Mouse (Mus musculus) embryonic facial prominence, embryonic 13.5 days (tissue): ENCODE measurements at regions not wholly inside any gene's neighbourhood (a gene's known extent, or its start where the extent isn't known, plus 50 kb on each side); places are given as distances from the start of the nearest gene placed in this dataset.

ENCODE experiments used
- ATAC-seq: fragments of 200-750 bp; cut with Nextera tagmentation; 2 replicates; pipeline ENCODE4 v1.8.0; 2017; ENCODE audit warnings: low read depth; ENCODE audit not compliant: insufficient number of reproducible peaks, insufficient read depth, low FRiP score, low TSS enrichment
- H3K27ac ChIP-seq: fragments of 300-500 bp; sonication (generic); 2 replicates; pipeline ENCODE4 v1.5.1; 2015; ENCODE audit warnings: moderate library complexity, mild to moderate bottlenecking, inconsistent platforms
- H3K27me3 ChIP-seq: fragments of 300-500 bp; sonication (generic); 2 replicates; pipeline ENCODE4 v1.6.1; 2015; ENCODE audit warnings: mild to moderate bottlenecking, inconsistent platforms
- H3K36me3 ChIP-seq: fragments of 300-500 bp; sonication (generic); 2 replicates; pipeline ENCODE4 v1.6.1; 2015; ENCODE audit warnings: mild to moderate bottlenecking, inconsistent platforms
- H3K4me1 ChIP-seq: fragments of 300-500 bp; sonication (generic); 2 replicates; pipeline ENCODE4 v1.6.1; 2015; ENCODE audit warnings: inconsistent platforms
- H3K4me2 ChIP-seq: fragments of 300-500 bp; sonication (generic); 2 replicates; pipeline ENCODE4 v1.6.1; 2015; ENCODE audit warnings: moderate library complexity, mild to moderate bottlenecking, inconsistent platforms
- H3K4me3 ChIP-seq: fragments of 300-500 bp; sonication (generic); 2 replicates; pipeline ENCODE4 v1.5.1; 2015; ENCODE audit warnings: mild to moderate bottlenecking, inconsistent platforms
- H3K9ac ChIP-seq: fragments of 300-500 bp; sonication (generic); 2 replicates; pipeline ENCODE4 v1.6.1; 2015; ENCODE audit warnings: mild to moderate bottlenecking, inconsistent platforms
- H3K9me3 ChIP-seq: fragments of 300-500 bp; sonication (generic); 2 replicates; pipeline ENCODE4 v1.6.1; 2016; ENCODE audit warnings: inconsistent platforms
- WGBS: fragments of 180-500 bp; shearing (Covaris S2); methylation state at CpG from one replicate; pipeline ENCODE4 v1.1.7; 2015; ENCODE audit warnings: mixed read lengths; 5-methylcytosine and 5-hydroxymethylcytosine counted together

- H3K36me3 ChIP-seq: no peaks in the 10 kb centered on the region
- 74% methylated on average over 7 of the region's 7 CpGs for WGBS
- no peak for ATAC-seq
- H3K4me1 ChIP-seq: peaks cover 12% of the 10 kb centered on the region
- H3K4me2 ChIP-seq: no peak overlapping the region
- H3K9me3 ChIP-seq: no peaks in the 10 kb centered on the region
- H3K9ac ChIP-seq: no peak overlapping the region
- no peak overlapping the region for H3K4me3 ChIP-seq
- H3K27ac ChIP-seq: no peak overlapping the region
- peaks cover 4% of the 10 kb centered on the region; the same call in 1 of the 2 replicates for H3K27me3 ChIP-seq
Measured at GRCm38 (mm10) chr5:119984206-119984605, 132.1 kb upstream of the Rbm19 start.

- no peak overlapping the region for H3K9ac ChIP-seq
- no peaks in the 10 kb centered on the region for H3K36me3 ChIP-seq
- H3K4me3 ChIP-seq: no peak overlapping the region
- no peak for ATAC-seq
- H3K27ac ChIP-seq: no peak overlapping the region
- H3K9me3 ChIP-seq: no peaks in the 10 kb centered on the region
- peaks cover 4% of the 10 kb centered on the region for H3K27me3 ChIP-seq
- 76% methylated on average over 3 of the region's 3 CpGs for WGBS
- H3K4me1 ChIP-seq: no peaks in the 10 kb centered on the region
- H3K4me2 ChIP-seq: no peak overlapping the region
Measured at GRCm38 (mm10) chr5:119992130-119992529, 124.1 kb upstream of the Rbm19 start.

- no peak for ATAC-seq
- Histone ChIP-seq H3K9ac (no peak overlapping the region), H3K27ac (no peak overlapping the region), H3K36me3 (no peaks in the 10 kb centered on the region), H3K27me3 (no peaks in the 10 kb centered on the region; the same call in 1 of the 2 replicates), H3K9me3 (no peaks in the 10 kb centered on the region), H3K4me1 (no peaks in the 10 kb centered on the region), H3K4me2 (no peak overlapping the region), H3K4me3 (no peak overlapping the region)
- WGBS: 77% methylated on average over 1 of the region's 1 CpGs
Measured at GRCm38 (mm10) chr5:119995726-119996125, 120.5 kb upstream of the Rbm19 start.

- Histone ChIP-seq H3K9me3 (no peaks in the 10 kb centered on the region), H3K27ac (no peak overlapping the region), H3K4me1 (no peaks in the 10 kb centered on the region), H3K4me2 (no peak overlapping the region), H3K9ac (no peak overlapping the region), H3K36me3 (no peaks in the 10 kb centered on the region), H3K4me3 (no peak overlapping the region), H3K27me3 (no peaks in the 10 kb centered on the region)
- 76% methylated on average over 6 of the region's 6 CpGs for WGBS
- no peak for ATAC-seq
Measured at GRCm38 (mm10) chr5:120005696-120006469, 110.4 kb upstream of the Rbm19 start.

DNA sequence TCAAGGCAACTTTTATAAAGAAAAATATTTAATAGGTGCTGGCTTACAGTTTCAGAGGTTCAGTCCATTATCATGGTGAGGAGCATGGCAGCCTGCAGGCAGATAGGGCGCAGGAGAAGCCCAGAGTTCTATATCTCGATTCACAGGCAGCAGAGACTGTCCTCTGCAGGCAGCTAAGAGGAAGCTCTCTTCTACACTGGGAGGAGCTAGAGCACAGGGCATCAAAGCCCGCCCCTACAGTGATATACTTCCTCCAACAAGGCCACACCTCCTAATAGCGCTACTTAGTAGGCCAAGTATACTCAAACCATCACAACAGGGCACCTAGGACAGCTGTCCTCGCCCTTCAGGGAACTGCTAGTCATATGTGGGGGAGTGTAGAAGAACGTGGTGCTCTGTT is 108.5 kb upstream of the Rbm19 start:
- Histone ChIP-seq H3K4me3 (no peak overlapping the region), H3K9me3 (no peaks in the 10 kb centered on the region), H3K9ac (no peak overlapping the region), H3K36me3 (no peaks in the 10 kb centered on the region), H3K4me2 (no peak overlapping the region), H3K27me3 (no peaks in the 10 kb centered on the region), H3K4me1 (no peaks in the 10 kb centered on the region), H3K27ac (no peak overlapping the region)
- 68% methylated on average over 6 of the region's 6 CpGs for WGBS
- ATAC-seq: no peak

GRCm38 (mm10) chr5:120008306-120008705 is 108.0 kb upstream of the Rbm19 start:
- 87% methylated on average over 9 of the region's 9 CpGs for WGBS
- Histone ChIP-seq H3K4me1 (no peaks in the 10 kb centered on the region), H3K27me3 (no peaks in the 10 kb centered on the region), H3K9me3 (no peaks in the 10 kb centered on the region), H3K4me3 (no peak overlapping the region), H3K9ac (no peak overlapping the region), H3K27ac (no peak overlapping the region), H3K4me2 (no peak overlapping the region), H3K36me3 (no peaks in the 10 kb centered on the region)
- ATAC-seq: no peak

DNA sequence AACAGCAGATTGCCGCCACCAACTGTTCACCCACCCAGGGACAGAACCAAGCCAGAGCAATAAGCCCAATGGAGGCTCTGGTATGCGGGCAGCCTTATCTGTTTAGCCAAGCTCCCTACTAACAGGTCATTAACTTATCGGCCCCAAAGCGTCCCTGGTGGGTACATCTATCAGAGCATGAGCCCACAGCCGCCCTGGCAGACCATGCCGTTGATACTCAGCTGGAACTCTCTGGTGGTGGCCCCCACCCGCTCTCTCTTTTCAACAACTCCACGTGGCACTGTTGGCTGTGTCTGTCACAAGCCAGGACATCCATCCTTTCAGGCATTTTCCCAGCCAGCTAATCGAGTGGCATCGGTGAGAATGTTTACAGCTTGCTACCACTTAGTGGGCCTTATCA is 100.8 kb upstream of the Rbm19 start:
- no peaks in the 10 kb centered on the region for H3K27me3 ChIP-seq
- ATAC-seq: no peak
- WGBS: 77% methylated on average over 10 of the region's 10 CpGs

DNA sequence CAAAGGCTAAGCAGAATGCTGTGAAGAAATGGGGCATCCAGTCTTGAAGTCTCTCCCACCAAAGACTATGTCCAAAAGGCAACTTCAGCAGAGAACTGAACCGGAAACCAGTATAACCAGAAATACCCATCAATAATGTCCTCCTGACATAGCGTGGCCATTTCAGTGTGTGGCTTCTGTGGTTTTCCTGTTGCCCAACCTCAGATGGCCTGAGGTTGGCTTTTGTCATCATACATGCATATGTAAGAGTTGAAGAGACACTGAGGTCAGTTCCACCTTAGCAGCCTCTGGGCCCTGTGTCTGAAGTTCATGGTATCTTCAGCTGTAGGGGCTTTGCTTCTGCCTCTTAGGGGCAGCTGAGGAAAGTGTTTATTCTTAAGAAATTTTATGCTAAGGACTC is 98.1 kb upstream of the Rbm19 start:
- ATAC-seq: no peak

More for the DNA sequence above, 100.8 kb upstream of the Rbm19 start:
- H3K27ac ChIP-seq: no peak overlapping the region
- H3K4me2 ChIP-seq: no peak overlapping the region
- no peak overlapping the region for H3K9ac ChIP-seq
- H3K9me3 ChIP-seq: no peaks in the 10 kb centered on the region
- H3K36me3 ChIP-seq: no peaks in the 10 kb centered on the region
- H3K4me1 ChIP-seq: no peaks in the 10 kb centered on the region
- H3K4me3 ChIP-seq: no peak overlapping the region

DNA sequence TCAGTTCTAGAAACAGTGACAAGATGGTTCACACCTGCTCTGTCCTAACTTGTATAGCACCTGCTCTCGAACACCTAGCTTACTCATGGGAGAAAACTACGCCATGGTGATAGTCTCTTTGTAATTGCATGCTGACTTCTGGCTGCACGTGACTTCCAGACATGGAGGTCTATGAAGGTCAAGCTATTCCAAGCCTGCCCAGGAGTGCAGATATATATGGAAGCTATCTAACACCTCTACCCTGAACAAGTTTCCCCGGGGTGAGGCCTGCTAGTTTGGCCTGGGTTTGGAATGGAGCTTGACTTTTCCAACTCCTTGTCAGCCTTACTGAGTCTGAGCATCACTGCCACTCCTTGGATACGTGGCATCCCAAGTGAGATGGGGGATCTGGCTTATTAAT is 95.5 kb upstream of the Rbm19 start:
- H3K4me2 ChIP-seq: no peak overlapping the region
- no peak overlapping the region for H3K27ac ChIP-seq
- H3K9me3 ChIP-seq: no peaks in the 10 kb centered on the region
- no peak overlapping the region for H3K4me3 ChIP-seq
- WGBS: 80% methylated on average over 5 of the region's 5 CpGs
- ATAC-seq: no peak
- no peaks in the 10 kb centered on the region; the same call in 1 of the 2 replicates for H3K27me3 ChIP-seq
- no peak overlapping the region for H3K9ac ChIP-seq
- peaks cover 10% of the 10 kb centered on the region for H3K4me1 ChIP-seq
- no peaks in the 10 kb centered on the region for H3K36me3 ChIP-seq

More for the DNA sequence above, 98.1 kb upstream of the Rbm19 start:
- no peaks in the 10 kb centered on the region for H3K9me3 ChIP-seq
- no peaks in the 10 kb centered on the region for H3K4me1 ChIP-seq
- 87% methylated on average over 2 of the region's 2 CpGs for WGBS
- no peak overlapping the region for H3K4me2 ChIP-seq
- H3K4me3 ChIP-seq: no peak overlapping the region
- no peaks in the 10 kb centered on the region; the same call in 1 of the 2 replicates for H3K27me3 ChIP-seq
- H3K27ac ChIP-seq: no peak overlapping the region
- H3K36me3 ChIP-seq: no peaks in the 10 kb centered on the region
- H3K9ac ChIP-seq: no peak overlapping the region

- WGBS: 94% methylated on average over 5 of the region's 5 CpGs
- H3K36me3 ChIP-seq: no peaks in the 10 kb centered on the region
Measured at GRCm38 (mm10) chr5:120022276-120022675, 94.0 kb upstream of the Rbm19 start.

DNA sequence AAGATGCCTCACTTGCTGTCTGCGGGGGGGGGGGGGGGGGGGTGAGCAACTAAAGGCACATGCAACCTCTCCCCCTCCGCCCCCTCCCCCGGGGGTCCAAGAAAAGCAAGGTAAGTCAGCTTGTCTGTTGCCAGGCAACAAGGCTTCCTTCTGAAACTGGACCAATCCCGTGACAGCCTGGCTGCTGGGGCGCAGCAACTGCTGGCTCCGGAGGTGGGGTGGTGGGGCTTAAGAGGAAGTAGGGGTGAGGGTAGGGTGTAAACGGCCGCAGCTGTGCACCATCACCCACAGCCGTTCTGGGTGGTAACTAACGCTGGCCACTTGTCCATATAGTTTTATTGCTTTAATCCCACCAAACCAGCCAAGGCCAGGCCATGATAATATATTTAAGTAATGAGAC is 92.2 kb upstream of the Rbm19 start:
- Histone ChIP-seq H3K9me3 (no peaks in the 10 kb centered on the region), H3K36me3 (no peaks in the 10 kb centered on the region), H3K4me3 (no peak overlapping the region), H3K4me1 (peaks cover 10% of the 10 kb centered on the region), H3K4me2 (peak overlapping the region; percentile 25), H3K9ac (no peak overlapping the region), H3K27me3 (peaks cover 6% of the 10 kb centered on the region), H3K27ac (no peak overlapping the region)
- ATAC-seq: no peak
- WGBS: under 1% methylated on average over 9 of the region's 10 CpGs

More at GRCm38 (mm10) chr5:120022276-120022675, 94.0 kb upstream of the Rbm19 start:
- Histone ChIP-seq H3K9me3 (no peaks in the 10 kb centered on the region), H3K4me1 (peaks cover 10% of the 10 kb centered on the region), H3K9ac (no peak overlapping the region), H3K4me3 (no peak overlapping the region), H3K27me3 (no peaks in the 10 kb centered on the region; the same call in 1 of the 2 replicates), H3K27ac (no peak overlapping the region), H3K4me2 (no peak overlapping the region)
- ATAC-seq: no peak

DNA sequence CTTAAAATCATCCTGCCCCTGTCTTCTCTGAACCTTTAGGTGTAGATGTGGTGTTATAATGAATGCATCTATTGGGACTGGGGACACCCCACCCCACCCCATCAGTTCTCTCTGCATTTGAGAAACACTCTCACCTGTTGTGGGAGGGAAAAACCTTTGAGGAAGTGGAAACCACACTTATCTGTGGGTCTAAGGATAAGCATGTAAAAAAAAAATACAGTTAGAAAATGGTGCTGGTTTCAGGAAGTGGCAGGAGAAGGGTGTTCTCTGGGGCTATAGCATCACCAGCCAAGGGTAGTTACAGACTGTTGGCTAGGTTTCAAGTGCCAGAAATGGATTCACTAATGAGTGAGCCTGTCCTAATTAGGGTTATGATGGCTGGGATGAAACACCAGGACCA is 91.1 kb upstream of the Rbm19 start:
- ATAC-seq: no peak
- no peak overlapping the region for H3K9ac ChIP-seq

More for the DNA sequence above, 91.1 kb upstream of the Rbm19 start:
- Histone ChIP-seq H3K4me3 (no peak overlapping the region), H3K27me3 (peaks cover 6% of the 10 kb centered on the region), H3K27ac (no peak overlapping the region), H3K9me3 (no peaks in the 10 kb centered on the region), H3K4me2 (no peak overlapping the region), H3K36me3 (no peaks in the 10 kb centered on the region), H3K4me1 (peaks cover 10% of the 10 kb centered on the region)
